Mouse (Mus musculus) embryonic facial prominence, embryonic 15.5 days (tissue): ENCODE data around the gene Cnnm4. TPM values are rescaled to one million over a fixed set of nuclear protein-coding genes. Genes with fewer than 3 reads are reported as not detected.

ENCODE experiments used
- ATAC-seq: fragments of 200-750 bp; cut with Nextera tagmentation; 2 replicates; pipeline ENCODE4 v1.8.0; 2017; ENCODE audit warnings: low read depth, moderate TSS enrichment; ENCODE audit not compliant: insufficient number of reproducible peaks, low FRiP score, low TSS enrichment
- H3K27ac ChIP-seq: fragments of 300-500 bp; sonication (generic); replicated peaks from 2 replicates; pipeline ENCODE4 v1.5.1; 2015; ENCODE audit warnings: mild to moderate bottlenecking, inconsistent platforms
- H3K27me3 ChIP-seq: fragments of 300-500 bp; sonication (generic); 2 replicates; pipeline ENCODE4 v1.6.1; 2015; ENCODE audit warnings: inconsistent platforms
- H3K36me3 ChIP-seq: fragments of 300-500 bp; sonication (generic); 2 replicates; pipeline ENCODE4 v1.6.1; 2015; ENCODE audit warnings: mild to moderate bottlenecking, inconsistent platforms
- H3K4me1 ChIP-seq: fragments of 300-500 bp; sonication (generic); 2 replicates; pipeline ENCODE4 v1.6.1; 2015; ENCODE audit warnings: inconsistent platforms
- H3K4me2 ChIP-seq: fragments of 300-500 bp; sonication (generic); replicated peaks from 2 replicates; pipeline ENCODE4 v1.6.1; 2015; ENCODE audit warnings: mild to moderate bottlenecking, inconsistent platforms
- H3K4me3 ChIP-seq: fragments of 300-500 bp; sonication (generic); replicated peaks from 2 replicates; pipeline ENCODE4 v1.5.1; 2015; ENCODE audit warnings: mild to moderate bottlenecking, inconsistent platforms
- H3K9ac ChIP-seq: fragments of 300-500 bp; sonication (generic); 2 replicates; pipeline ENCODE4 v1.6.1; 2015; ENCODE audit warnings: inconsistent platforms
- H3K9me3 ChIP-seq: fragments of 300-500 bp; sonication (generic); replicated peaks from 2 replicates; pipeline ENCODE4 v1.6.1; 2016; ENCODE audit warnings: inconsistent platforms
- WGBS: fragments of 180-500 bp; shearing (Covaris S2); methylation state at CpG from one replicate; pipeline ENCODE4 v1.1.7; 2015; 5-methylcytosine and 5-hydroxymethylcytosine counted together
- polyA plus RNA-seq: library from polyadenylated mRNA; unstranded; fragments of >200 nt; fragmentation: Nextera tagmentation; extraction: Ambion mirVana; gene quantifications from 2 replicates; pipeline ENCODE4 v1.2.1, GENCODE M21; 2015

Cnnm4 gene
- polyA plus RNA-seq, 1 experiment from 2014 or later, result 15.8 TPM

GRCm38 (mm10) chr1:36446106-36446824, 25.2 kb upstream of the Cnnm4 start:
- Histone ChIP-seq H3K27ac (no peak overlapping the region), H3K36me3 (peaks cover 20% of the 10 kb centered on the region), H3K4me1 (peaks cover 10% of the 10 kb centered on the region; the same call in 1 of the 2 replicates), H3K9me3 (no peaks in the 10 kb centered on the region), H3K9ac (no peak overlapping the region), H3K4me3 (no peak overlapping the region), H3K27me3 (no peaks in the 10 kb centered on the region), H3K4me2 (no peak overlapping the region)
- no peak for ATAC-seq
- 78% methylated on average over 5 of the region's 5 CpGs for WGBS

GRCm38 (mm10) chr1:36446841-36447240, 24.6 kb upstream of the Cnnm4 start:
- H3K27me3 ChIP-seq, result no peaks in the 10 kb centered on the region
- H3K4me2 ChIP-seq, result no peak overlapping the region
- H3K36me3 ChIP-seq, result peaks cover 14% of the 10 kb centered on the region
- no peaks in the 10 kb centered on the region for H3K9me3 ChIP-seq
- no peak for ATAC-seq
- H3K9ac ChIP-seq, result no peak overlapping the region
- no peak overlapping the region for H3K4me3 ChIP-seq
- H3K4me1 ChIP-seq, result peaks cover 10% of the 10 kb centered on the region; the same call in 1 of the 2 replicates
- no peak overlapping the region for H3K27ac ChIP-seq
- 85% methylated on average over 5 of the region's 5 CpGs for WGBS

- H3K9me3 ChIP-seq, result no peaks in the 10 kb centered on the region
- WGBS, result 79% methylated on average over 6 of the region's 6 CpGs
- no peak overlapping the region for H3K4me3 ChIP-seq
- no peak overlapping the region for H3K27ac ChIP-seq
- no peak overlapping the region for H3K4me2 ChIP-seq
- H3K36me3 ChIP-seq, result no peaks in the 10 kb centered on the region
- no peaks in the 10 kb centered on the region for H3K4me1 ChIP-seq
- H3K27me3 ChIP-seq, result no peaks in the 10 kb centered on the region
- H3K9ac ChIP-seq, result no peak overlapping the region
- no peak for ATAC-seq
These were observed 17.2 kb upstream of the Cnnm4 start for GRCm38 (mm10) chr1:36454055-36454815.

GRCm38 (mm10) chr1:36457388-36458014, 13.9 kb upstream of the Cnnm4 start:
- H3K4me2 ChIP-seq, result no peak overlapping the region
- ATAC-seq, result no peak
- peaks cover 4% of the 10 kb centered on the region; the same call in 1 of the 2 replicates for H3K4me1 ChIP-seq
- H3K36me3 ChIP-seq, result no peaks in the 10 kb centered on the region
- H3K4me3 ChIP-seq, result no peak overlapping the region
- WGBS, result 23% methylated on average over 7 of the region's 7 CpGs
- no peaks in the 10 kb centered on the region for H3K27me3 ChIP-seq
- H3K9ac ChIP-seq, result no peak overlapping the region
- no peak overlapping the region; the same call in 1 of the 2 replicates for H3K27ac ChIP-seq
- H3K9me3 ChIP-seq, result no peaks in the 10 kb centered on the region

GRCm38 (mm10) chr1:36458169-36458568, 13.3 kb upstream of the Cnnm4 start:
- no peak overlapping the region for H3K27ac ChIP-seq
- no peak overlapping the region for H3K9ac ChIP-seq
- H3K9me3 ChIP-seq, result no peaks in the 10 kb centered on the region
- ATAC-seq, result no peak
- WGBS, result 82% methylated on average over 5 of the region's 5 CpGs
- H3K4me1 ChIP-seq, result peaks cover 4% of the 10 kb centered on the region; the same call in 1 of the 2 replicates
- H3K4me2 ChIP-seq, result no peak overlapping the region
- H3K27me3 ChIP-seq, result no peaks in the 10 kb centered on the region
- H3K36me3 ChIP-seq, result no peaks in the 10 kb centered on the region
- no peak overlapping the region for H3K4me3 ChIP-seq

GRCm38 (mm10) chr1:36461829-36462228, 9.6 kb upstream of the Cnnm4 start:
- WGBS, result 49% methylated on average over 2 of the region's 2 CpGs
- no peak overlapping the region for H3K4me3 ChIP-seq
- H3K27ac ChIP-seq, result no peak overlapping the region
- no peak overlapping the region for H3K9ac ChIP-seq
- H3K4me1 ChIP-seq, result peaks cover 4% of the 10 kb centered on the region; the same call in 1 of the 2 replicates
- no peaks in the 10 kb centered on the region for H3K27me3 ChIP-seq
- no peak for ATAC-seq
- H3K9me3 ChIP-seq, result no peaks in the 10 kb centered on the region
- H3K36me3 ChIP-seq, result no peaks in the 10 kb centered on the region
- no peak overlapping the region for H3K4me2 ChIP-seq

GRCm38 (mm10) chr1:36465641-36466160, 5.7 kb upstream of the Cnnm4 start:
- Histone ChIP-seq H3K4me1 (peaks cover 10% of the 10 kb centered on the region; the same call in 1 of the 2 replicates), H3K27me3 (no peaks in the 10 kb centered on the region), H3K27ac (no peak overlapping the region), H3K9ac (no peak overlapping the region), H3K36me3 (no peaks in the 10 kb centered on the region), H3K9me3 (no peaks in the 10 kb centered on the region), H3K4me3 (no peak overlapping the region), H3K4me2 (no peak overlapping the region)
- ATAC-seq, result no peak
- WGBS, result 65% methylated on average over 4 of the region's 4 CpGs

- Histone ChIP-seq H3K4me1 (peaks cover 15% of the 10 kb centered on the region), H3K27me3 (no peaks in the 10 kb centered on the region), H3K27ac (no peak overlapping the region), H3K4me2 (no peak overlapping the region), H3K4me3 (no peak overlapping the region), H3K9ac (no peak overlapping the region), H3K9me3 (no peaks in the 10 kb centered on the region), H3K36me3 (no peaks in the 10 kb centered on the region)
- no peak for ATAC-seq
- WGBS, result 49% methylated on average over 5 of the region's 5 CpGs
These were observed 4.0 kb upstream of the Cnnm4 start for GRCm38 (mm10) chr1:36467446-36467845.

GRCm38 (mm10) chr1:36469811-36470444, 1.5 kb upstream of the Cnnm4 start:
- ATAC-seq, result no peak
- Histone ChIP-seq H3K9ac (no peak overlapping the region), H3K4me2 (no peak overlapping the region), H3K27ac (no peak overlapping the region), H3K36me3 (no peaks in the 10 kb centered on the region), H3K4me3 (no peak overlapping the region), H3K9me3 (no peaks in the 10 kb centered on the region), H3K27me3 (no peaks in the 10 kb centered on the region), H3K4me1 (peaks cover 40% of the 10 kb centered on the region)
- WGBS, result 45% methylated on average over 2 of the region's 2 CpGs

GRCm38 (mm10) chr1:36472106-36472440, 653 bp downstream of the Cnnm4 start:
- ATAC-seq, result 0 out of 2 replicates have a peak, but pooled peaks have one; percentile 5
- peak overlapping the region; percentile 72; the same call in 1 of the 2 replicates for H3K27ac ChIP-seq
- H3K9ac ChIP-seq, result peak overlapping the region; percentile 54
- H3K4me3 ChIP-seq, result peak overlapping the region; percentile 72
- H3K27me3 ChIP-seq, result no peaks in the 10 kb centered on the region
- no peaks in the 10 kb centered on the region for H3K9me3 ChIP-seq
- peaks cover 60% of the 10 kb centered on the region for H3K4me1 ChIP-seq
- H3K36me3 ChIP-seq, result no peaks in the 10 kb centered on the region
- peak overlapping the region; percentile 68 for H3K4me2 ChIP-seq
- 11% methylated on average over 18 of the region's 18 CpGs for WGBS
